Mouse (Mus musculus): ENCODE measurements at regions not wholly inside any gene's neighbourhood (a gene's known extent, or its start where the extent isn't known, plus 50 kb on each side); places are given as distances from the start of the nearest gene placed in this dataset.
"Not testable (repeated sequence)": the region's sequence is repeated elsewhere in the genome, so short reads cannot be mapped to it uniquely, and the experiment has no call there.

GRCm38 (mm10) chr17:48650556-48650955, 195.9 kb downstream of the Unc5cl start:
- DNase-seq (ENCODE audit: low read depth, low spot score), result no peak

- no peak for DNase-seq (ENCODE audit: low read depth, low spot score)
These were observed 218.0 kb downstream of the Unc5cl start for GRCm38 (mm10) chr17:48672749-48673148.

- peak; percentile 26 for DNase-seq (ENCODE audit: low read depth, low spot score)
These were observed 223.6 kb downstream of the Unc5cl start for GRCm38 (mm10) chr17:48678216-48678832.

- no peak for DNase-seq (ENCODE audit: low read depth, low spot score)
These were observed 225.6 kb downstream of the Unc5cl start for GRCm38 (mm10) chr17:48680331-48680730.

- DNase-seq (ENCODE audit: low read depth, low spot score), result no peak
These were observed 234.2 kb downstream of the Unc5cl start for GRCm38 (mm10) chr17:48688944-48689343.

- no peak for DNase-seq (ENCODE audit: low read depth, low spot score)
These were observed 233.7 kb upstream of the Lrfn2 start for GRCm38 (mm10) chr17:48698456-48698855.

- DNase-seq (ENCODE audit: low read depth, low spot score), result no peak
These were observed 231.6 kb upstream of the Lrfn2 start for GRCm38 (mm10) chr17:48700591-48700990.

- no peak for DNase-seq (ENCODE audit: low read depth, low spot score)
These were observed 211.7 kb upstream of the Lrfn2 start for GRCm38 (mm10) chr17:48720506-48720905.

GRCm38 (mm10) chr17:48723286-48723685, 208.9 kb upstream of the Lrfn2 start:
- no peak for DNase-seq (ENCODE audit: low read depth, low spot score)

GRCm38 (mm10) chr17:48724513-48725112, 207.6 kb upstream of the Lrfn2 start:
- DNase-seq (ENCODE audit: low read depth, low spot score), result no peak

DNA sequence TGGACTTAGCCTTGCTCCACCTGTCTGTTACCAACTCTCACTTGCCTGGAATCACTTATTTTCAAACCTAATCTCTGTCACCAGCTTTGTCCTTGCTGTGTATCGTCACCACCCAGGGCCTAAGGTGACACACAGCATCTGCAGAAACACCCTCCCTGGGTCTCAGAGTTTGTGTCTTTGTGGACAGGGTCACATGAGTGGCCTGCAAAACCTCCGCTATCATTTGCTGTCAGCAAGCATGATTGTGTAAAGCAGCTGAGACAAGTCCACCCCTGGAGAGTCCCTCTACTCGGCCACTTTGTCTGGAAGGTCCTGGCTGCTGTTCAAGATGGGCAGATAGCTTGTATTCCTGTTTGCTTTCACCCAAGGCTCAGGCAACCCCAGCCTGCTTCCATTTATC, 205.7 kb upstream of the Lrfn2 start:
- no peak for DNase-seq (ENCODE audit: low read depth, low spot score)

- DNase-seq (ENCODE audit: low read depth, low spot score), result no peak
These were observed 198.4 kb upstream of the Lrfn2 start for GRCm38 (mm10) chr17:48733801-48734200.

- not testable (repeated sequence) for DNase-seq (ENCODE audit: low read depth, low spot score)
These were observed 195.0 kb upstream of the Lrfn2 start for GRCm38 (mm10) chr17:48737181-48737580.

DNA sequence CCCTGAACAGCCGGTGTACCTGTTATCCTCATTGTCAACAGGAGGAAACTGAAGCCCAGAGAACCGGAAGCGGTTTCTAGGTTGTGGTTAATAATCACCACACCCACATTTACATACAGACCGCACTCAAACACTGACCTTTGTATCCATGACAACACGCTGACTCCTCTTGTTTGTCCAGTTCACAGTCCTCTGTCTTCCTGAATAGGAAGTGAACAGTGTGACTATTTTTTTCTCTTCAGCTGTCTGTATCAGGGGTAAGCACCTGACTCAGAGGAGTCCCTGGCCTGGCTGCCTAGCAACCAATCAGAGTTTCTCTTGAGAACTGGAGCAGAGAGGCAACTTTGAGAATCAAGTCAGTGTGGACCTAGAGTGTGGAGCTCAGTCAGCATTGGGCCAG, 193.5 kb upstream of the Lrfn2 start:
- no peak for DNase-seq (ENCODE audit: low read depth, low spot score)

GRCm38 (mm10) chr17:48742769-48743405, 189.3 kb upstream of the Lrfn2 start:
- DNase-seq (ENCODE audit: low read depth, low spot score), result no peak

GRCm38 (mm10) chr17:48770099-48770498, 162.1 kb upstream of the Lrfn2 start:
- no peak for DNase-seq (ENCODE audit: low read depth, low spot score)

- no peak for DNase-seq (ENCODE audit: low read depth, low spot score)
These were observed 160.4 kb upstream of the Lrfn2 start for GRCm38 (mm10) chr17:48771721-48772320.

DNA sequence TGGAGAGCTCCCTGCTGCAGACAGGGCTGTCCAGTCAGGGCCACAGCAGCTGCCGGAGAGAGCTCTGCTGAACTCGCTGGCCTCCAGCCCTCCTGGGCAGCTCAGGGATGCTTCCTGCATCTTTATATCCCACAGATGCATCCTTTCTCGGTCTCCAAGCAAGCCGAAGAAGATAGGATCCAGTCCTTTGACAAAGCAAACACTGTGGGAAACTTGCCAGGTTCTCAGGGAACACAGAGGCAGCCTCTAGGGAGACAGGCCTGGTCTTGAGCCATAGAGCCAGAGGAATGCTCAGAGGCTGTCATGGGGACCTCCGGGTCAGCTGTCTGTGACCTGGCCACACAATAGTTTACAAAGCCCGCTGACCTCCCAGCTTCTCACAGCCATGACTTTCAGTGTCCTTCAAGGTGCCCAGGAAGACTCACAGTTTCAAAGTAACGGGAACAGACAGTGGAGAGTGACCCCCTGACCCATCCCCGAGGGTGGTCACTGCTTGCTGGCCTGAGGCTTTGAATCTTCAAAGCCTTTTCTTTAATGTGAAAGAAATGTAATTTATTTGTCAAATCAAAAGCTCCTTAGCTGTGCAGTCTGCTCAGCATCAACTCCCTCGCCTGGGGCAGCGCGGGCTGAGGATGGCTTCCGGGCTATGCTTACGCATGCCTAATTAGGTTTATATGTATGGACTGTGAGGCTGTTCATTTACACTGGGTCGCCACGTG, 157.8 kb upstream of the Lrfn2 start:
- DNase-seq (ENCODE audit: low read depth, low spot score), result no peak

GRCm38 (mm10) chr17:48775479-48775878, 156.7 kb upstream of the Lrfn2 start:
- DNase-seq (ENCODE audit: low read depth, low spot score), result no peak

DNA sequence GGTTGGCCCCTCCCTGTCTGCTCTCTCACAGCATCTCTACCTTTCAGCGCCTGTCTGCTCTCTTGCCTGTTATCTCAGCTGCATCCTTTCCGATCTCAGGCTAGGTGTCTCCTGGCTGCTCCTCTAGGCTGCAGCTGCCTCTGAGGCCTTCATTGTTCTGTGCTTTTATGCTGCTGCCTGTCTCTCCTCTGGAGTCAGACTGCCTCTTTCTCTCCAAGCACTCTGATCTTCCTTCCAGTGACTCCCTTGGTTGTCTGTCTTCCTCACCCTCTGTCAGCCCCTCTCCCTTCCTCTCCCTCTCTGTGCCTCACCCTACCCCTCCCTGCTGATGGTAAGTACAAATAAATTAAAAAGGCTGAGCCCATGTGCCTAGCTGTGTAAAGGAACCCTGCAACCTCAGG, 155.7 kb upstream of the Lrfn2 start:
- DNase-seq (ENCODE audit: low read depth, low spot score), result no peak

DNA sequence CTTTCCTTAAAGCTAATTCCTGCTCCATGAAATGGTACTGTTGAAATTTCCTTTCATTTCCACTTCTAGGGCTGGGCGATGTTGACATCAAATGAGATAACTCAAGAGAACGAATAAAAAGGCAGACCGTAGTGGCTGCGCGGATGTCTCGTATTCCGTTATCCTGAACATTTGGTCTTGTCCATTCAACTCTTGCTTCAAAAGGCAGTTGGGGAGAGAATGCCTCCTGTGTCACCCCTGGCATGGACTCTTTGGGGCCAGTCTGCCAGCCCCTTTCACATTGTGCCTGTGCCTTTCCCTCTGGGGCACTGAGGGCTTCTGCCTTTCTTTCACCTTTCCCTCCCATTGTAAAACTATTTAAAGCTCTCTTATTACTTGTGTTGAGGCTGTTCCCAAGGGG, 152.0 kb upstream of the Lrfn2 start:
- no peak for DNase-seq (ENCODE audit: low read depth, low spot score)

GRCm38 (mm10) chr17:48784417-48784816, 147.8 kb upstream of the Lrfn2 start:
- no peak for DNase-seq (ENCODE audit: low read depth, low spot score)

All from brain, embryonic 18.5 days (tissue).